Mouse (Mus musculus): ENCODE measurements at regions not wholly inside any gene's neighbourhood (a gene's known extent, or its start where the extent isn't known, plus 50 kb on each side); places are given as distances from the start of the nearest gene placed in this dataset.

- no peaks in the 10 kb centered on the region for H3K27me3 ChIP-seq (ENCODE audit: control insufficient read depth, insufficient read depth, low read length, poor library complexity, severe bottlenecking)
- DNase-seq (ENCODE audit: low read depth, low spot score), result no peak
- no peaks in the 10 kb centered on the region for H3K36me3 ChIP-seq (ENCODE audit: control insufficient read depth, insufficient read depth, low read length, poor library complexity, severe bottlenecking)
Observed at GRCm38 (mm10) chr14:76226621-76227297, 116.1 kb downstream of the Nufip1 start.

GRCm38 (mm10) chr14:76228968-76229555 is 118.4 kb downstream of the Nufip1 start:
- H3K27me3 ChIP-seq (ENCODE audit: control insufficient read depth, insufficient read depth, low read length, poor library complexity, severe bottlenecking), result no peaks in the 10 kb centered on the region
- no peak for DNase-seq (ENCODE audit: low read depth, low spot score)
- H3K36me3 ChIP-seq (ENCODE audit: control insufficient read depth, insufficient read depth, low read length, poor library complexity, severe bottlenecking), result no peaks in the 10 kb centered on the region

DNA sequence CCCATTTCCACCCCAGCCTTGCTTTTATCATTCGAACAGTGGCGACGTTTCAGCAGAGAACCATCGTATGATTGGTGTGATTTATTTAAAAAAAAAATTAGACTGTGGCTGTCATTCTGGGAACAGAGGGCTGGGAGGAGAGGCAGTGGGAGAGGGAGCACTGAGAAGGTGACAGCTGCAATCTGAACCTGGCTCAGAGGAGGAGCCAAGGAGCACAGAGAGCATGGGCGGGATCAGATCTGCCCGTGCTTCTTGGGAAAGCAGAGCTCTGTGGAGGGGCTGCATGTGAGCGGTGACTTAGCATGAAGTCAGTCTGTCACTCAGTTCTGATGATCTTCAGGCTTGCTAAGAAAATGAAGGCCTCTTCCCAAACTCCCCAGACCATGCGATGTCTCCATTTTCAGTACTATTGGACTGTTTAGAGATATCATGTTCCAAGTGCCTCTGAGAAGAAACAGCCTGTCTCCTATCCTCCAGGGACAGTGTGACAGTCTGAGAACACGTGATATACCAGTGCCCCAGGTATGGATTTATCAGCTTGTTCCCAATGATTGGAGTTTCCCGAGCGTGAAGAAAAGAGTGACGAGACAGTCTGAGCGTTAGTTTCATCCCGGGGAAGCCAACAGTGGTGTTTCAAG is 129.3 kb downstream of the Nufip1 start:
- H3K36me3 ChIP-seq (ENCODE audit: control insufficient read depth, insufficient read depth, low read length, poor library complexity, severe bottlenecking), result no peaks in the 10 kb centered on the region
- no peak for DNase-seq (ENCODE audit: low read depth, low spot score)
- no peaks in the 10 kb centered on the region for H3K27me3 ChIP-seq (ENCODE audit: control insufficient read depth, insufficient read depth, low read length, poor library complexity, severe bottlenecking)

- Histone ChIP-seq H3K36me3 (ENCODE audit: control insufficient read depth, insufficient read depth, low read length, poor library complexity, severe bottlenecking) (no peaks in the 10 kb centered on the region), H3K27me3 (ENCODE audit: control insufficient read depth, insufficient read depth, low read length, poor library complexity, severe bottlenecking) (no peaks in the 10 kb centered on the region)
- DNase-seq (ENCODE audit: low read depth, low spot score), result no peak
Observed at GRCm38 (mm10) chr14:76243581-76244337, 133.1 kb downstream of the Nufip1 start.

GRCm38 (mm10) chr14:76244338-76245062 is 133.8 kb downstream of the Nufip1 start:
- Histone ChIP-seq H3K36me3 (ENCODE audit: control insufficient read depth, insufficient read depth, low read length, poor library complexity, severe bottlenecking) (no peaks in the 10 kb centered on the region), H3K27me3 (ENCODE audit: control insufficient read depth, insufficient read depth, low read length, poor library complexity, severe bottlenecking) (no peaks in the 10 kb centered on the region)
- no peak for DNase-seq (ENCODE audit: low read depth, low spot score)

DNA sequence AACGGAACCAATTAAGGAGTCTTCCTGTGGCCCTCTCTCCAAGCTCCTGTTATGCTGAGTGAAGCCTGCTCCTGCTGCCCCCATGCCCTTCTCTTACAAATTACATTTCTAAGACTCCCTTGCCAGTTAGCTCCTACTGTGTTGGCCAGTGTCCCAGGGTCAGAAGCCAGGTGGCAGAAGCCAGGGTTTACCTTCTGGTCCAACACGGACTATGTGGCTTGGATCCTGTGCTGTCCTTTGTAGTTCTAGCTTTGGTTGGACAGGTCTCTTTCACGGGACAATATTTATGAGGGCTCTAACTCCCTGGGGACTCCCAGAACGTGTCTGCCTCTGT is 134.3 kb downstream of the Nufip1 start:
- Histone ChIP-seq H3K36me3 (ENCODE audit: control insufficient read depth, insufficient read depth, low read length, poor library complexity, severe bottlenecking) (no peaks in the 10 kb centered on the region), H3K27me3 (ENCODE audit: control insufficient read depth, insufficient read depth, low read length, poor library complexity, severe bottlenecking) (no peaks in the 10 kb centered on the region)
- no peak for DNase-seq (ENCODE audit: low read depth, low spot score)

DNA sequence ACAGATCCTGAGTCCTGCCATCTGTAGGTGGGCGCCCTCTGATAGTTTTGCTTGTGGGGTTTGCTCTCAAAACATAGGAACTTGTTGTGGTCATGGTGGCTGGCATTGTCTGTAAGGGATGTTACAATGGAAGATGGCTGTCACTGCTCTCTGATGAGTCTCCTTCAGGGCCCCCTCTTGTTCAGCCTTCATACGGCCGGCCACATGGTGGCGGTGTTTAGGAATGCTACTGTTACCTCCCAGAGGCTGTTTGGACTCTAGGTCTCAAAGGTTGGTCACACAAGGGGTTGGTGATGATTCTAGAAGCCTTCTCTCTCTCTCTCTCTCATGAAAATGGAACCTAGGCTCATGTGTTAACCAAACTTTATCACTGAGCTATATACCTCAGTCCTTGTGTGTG is 137.0 kb downstream of the Nufip1 start:
- Histone ChIP-seq H3K27me3 (ENCODE audit: control insufficient read depth, insufficient read depth, low read length, poor library complexity, severe bottlenecking) (no peaks in the 10 kb centered on the region), H3K36me3 (ENCODE audit: control insufficient read depth, insufficient read depth, low read length, poor library complexity, severe bottlenecking) (no peaks in the 10 kb centered on the region)
- DNase-seq (ENCODE audit: low read depth, low spot score), result no peak

GRCm38 (mm10) chr14:76253850-76254249 is 143.2 kb downstream of the Nufip1 start:
- DNase-seq (ENCODE audit: low read depth, low spot score), result no peak
- Histone ChIP-seq H3K36me3 (ENCODE audit: control insufficient read depth, insufficient read depth, low read length, poor library complexity, severe bottlenecking) (no peaks in the 10 kb centered on the region), H3K27me3 (ENCODE audit: control insufficient read depth, insufficient read depth, low read length, poor library complexity, severe bottlenecking) (no peaks in the 10 kb centered on the region)

GRCm38 (mm10) chr14:76254565-76255501 is 144.1 kb downstream of the Nufip1 start:
- Histone ChIP-seq H3K36me3 (ENCODE audit: control insufficient read depth, insufficient read depth, low read length, poor library complexity, severe bottlenecking) (no peaks in the 10 kb centered on the region), H3K27me3 (ENCODE audit: control insufficient read depth, insufficient read depth, low read length, poor library complexity, severe bottlenecking) (no peaks in the 10 kb centered on the region)
- DNase-seq (ENCODE audit: low read depth, low spot score), result no peak

DNA sequence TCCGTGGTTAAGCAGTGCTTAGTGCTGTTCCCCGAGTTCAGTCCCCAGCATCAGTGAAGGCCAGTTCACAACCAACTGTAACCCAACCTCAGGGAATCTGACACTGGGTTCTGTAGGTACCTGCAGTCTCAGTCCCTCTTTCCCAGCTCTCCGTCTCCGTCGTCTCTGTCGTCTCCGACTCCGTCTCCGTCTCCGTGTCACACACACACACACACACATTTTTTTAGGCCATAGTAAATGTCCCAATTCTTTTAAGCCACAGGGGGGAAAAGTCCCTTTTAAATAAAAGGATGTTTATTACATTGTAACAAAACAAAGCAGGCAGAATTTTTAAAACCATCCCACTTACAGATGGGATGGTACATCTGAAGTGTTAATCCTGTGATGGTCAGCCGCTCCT is 145.3 kb downstream of the Nufip1 start:
- H3K27me3 ChIP-seq (ENCODE audit: control insufficient read depth, insufficient read depth, low read length, poor library complexity, severe bottlenecking), result no peaks in the 10 kb centered on the region
- no peaks in the 10 kb centered on the region for H3K36me3 ChIP-seq (ENCODE audit: control insufficient read depth, insufficient read depth, low read length, poor library complexity, severe bottlenecking)
- DNase-seq (ENCODE audit: low read depth, low spot score), result no peak

DNA sequence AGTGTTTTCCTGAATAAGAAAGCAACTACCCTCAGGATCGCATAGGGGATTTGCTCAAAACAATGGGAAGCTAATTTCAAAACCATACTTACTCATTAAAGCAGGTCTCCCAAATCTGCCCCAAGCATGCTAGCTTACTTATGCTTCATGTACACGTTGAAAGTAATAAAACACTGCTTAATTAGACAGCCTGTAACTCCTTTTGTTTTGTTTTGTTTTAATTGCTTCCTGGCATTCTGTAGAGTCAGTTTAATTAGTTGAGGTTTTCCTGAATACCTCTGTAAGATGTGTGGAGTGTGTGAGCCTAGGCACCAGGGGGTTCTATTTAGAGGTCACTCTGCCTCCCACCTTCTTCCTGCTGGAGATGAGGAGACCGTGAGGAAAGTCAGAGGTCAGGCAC is 147.9 kb downstream of the Nufip1 start:
- DNase-seq (ENCODE audit: low read depth, low spot score), result no peak
- Histone ChIP-seq H3K27me3 (ENCODE audit: control insufficient read depth, insufficient read depth, low read length, poor library complexity, severe bottlenecking) (no peaks in the 10 kb centered on the region), H3K36me3 (ENCODE audit: control insufficient read depth, insufficient read depth, low read length, poor library complexity, severe bottlenecking) (no peaks in the 10 kb centered on the region)

- Histone ChIP-seq H3K36me3 (ENCODE audit: control insufficient read depth, insufficient read depth, low read length, poor library complexity, severe bottlenecking) (no peaks in the 10 kb centered on the region), H3K27me3 (ENCODE audit: control insufficient read depth, insufficient read depth, low read length, poor library complexity, severe bottlenecking) (no peaks in the 10 kb centered on the region)
- no peak for DNase-seq (ENCODE audit: low read depth, low spot score)
Observed at GRCm38 (mm10) chr14:76260628-76261293, 150.1 kb downstream of the Nufip1 start.

DNA sequence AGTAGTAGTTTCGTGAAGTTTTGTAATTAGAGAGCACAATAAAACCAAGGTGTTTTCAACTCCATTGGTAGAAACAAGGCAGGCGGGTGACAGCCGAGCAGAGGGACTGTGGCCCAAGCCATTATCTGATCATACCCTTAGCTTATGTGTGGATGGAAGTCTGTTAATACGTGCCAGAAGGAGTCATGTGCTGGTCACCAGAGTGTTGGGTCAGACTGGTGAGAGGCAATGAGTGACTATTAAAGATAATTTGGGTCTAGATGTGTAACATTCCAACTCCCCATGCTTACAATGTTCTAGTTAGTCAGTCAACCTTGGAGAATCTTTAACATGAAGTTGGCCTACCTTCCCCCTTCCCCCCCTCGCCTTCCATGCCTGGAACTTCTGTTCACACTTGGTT is 151.1 kb upstream of the Tsc22d1 start:
- DNase-seq (ENCODE audit: low read depth, low spot score), result no peak
- H3K36me3 ChIP-seq (ENCODE audit: control insufficient read depth, insufficient read depth, low read length, poor library complexity, severe bottlenecking), result no peaks in the 10 kb centered on the region
- H3K27me3 ChIP-seq (ENCODE audit: control insufficient read depth, insufficient read depth, low read length, poor library complexity, severe bottlenecking), result no peaks in the 10 kb centered on the region
